Mouse (Mus musculus): ENCODE results near the gene Mfn1. TPM values are rescaled to one million over a fixed set of nuclear protein-coding genes. Genes with fewer than 3 reads are reported as not detected.
A peak's percentile ranks its signal among the peaks of the same experiment; 100 is the strongest.

Gene Mfn1
- polyA plus RNA-seq (2014; fragmentation: Nextera tagmentation; extraction: Ambion mirVana): 17.8 and 29.6 TPM in 2 replicates

- Histone ChIP-seq H3K4me2 (replicated peaks; ENCODE audit: low read depth, low read length) (peak within 1 kb of the TSS; percentile 43), H3K4me3 (ENCODE audit: low read length) (peak within 1 kb of the TSS; percentile 79), H3K9ac (ENCODE audit: low read depth, low read length) (peak within 1 kb of the TSS; percentile 78), H3K27me3 (ENCODE audit: control insufficient read depth, insufficient read depth, low read length) (no peaks in the 10 kb centered on the region), H3K27ac (ENCODE audit: low read depth, low read length) (peak within 1 kb of the TSS; percentile 49; the same call in 1 of the 2 replicates), H3K9me3 (ENCODE audit: control insufficient read depth, low read length) (peaks cover 8% of the 10 kb centered on the region; the same call in 1 of the 2 replicates), H3K4me1 (ENCODE audit: control insufficient read depth, insufficient read depth, low read length) (no peaks in the 10 kb centered on the region), H3K36me3 (ENCODE audit: control insufficient read depth, insufficient read depth, low read length) (peaks cover 3% of the 10 kb centered on the region; the same call in 1 of the 2 replicates)
- ATAC-seq (ENCODE audit: low FRiP score, low TSS enrichment): peak; percentile 100
- WGBS: 0% methylated on average over 46 of the region's 47 CpGs
Observed at GRCm38 (mm10) chr3:32529303-32529898, at the start of gene Mfn1. Gene Mfn1 (plus strand): TSS chr3:32529465.

GRCm38 (mm10) chr3:32479961-32480360, 49.3 kb upstream of the Mfn1 start:
- 89% methylated on average over 7 of the region's 7 CpGs for WGBS
- no peak overlapping the region for H3K4me2 ChIP-seq (replicated peaks; ENCODE audit: low read depth, low read length)
- no peak overlapping the region for H3K4me3 ChIP-seq (ENCODE audit: low read length)
- ATAC-seq (ENCODE audit: low FRiP score, low TSS enrichment): no peak
- no peaks in the 10 kb centered on the region for H3K4me1 ChIP-seq (ENCODE audit: control insufficient read depth, insufficient read depth, low read length)
- no peak overlapping the region for H3K27ac ChIP-seq (ENCODE audit: low read depth, low read length)
- H3K36me3 ChIP-seq (ENCODE audit: control insufficient read depth, insufficient read depth, low read length): no peaks in the 10 kb centered on the region
- H3K9me3 ChIP-seq (ENCODE audit: control insufficient read depth, low read length): no peaks in the 10 kb centered on the region
- no peaks in the 10 kb centered on the region for H3K27me3 ChIP-seq (ENCODE audit: control insufficient read depth, insufficient read depth, low read length)
- no peak overlapping the region for H3K9ac ChIP-seq (ENCODE audit: low read depth, low read length)

GRCm38 (mm10) chr3:32483035-32483434, 46.2 kb upstream of the Mfn1 start:
- no peak overlapping the region for H3K4me2 ChIP-seq (replicated peaks; ENCODE audit: low read depth, low read length)
- no peaks in the 10 kb centered on the region for H3K27me3 ChIP-seq (ENCODE audit: control insufficient read depth, insufficient read depth, low read length)
- no peaks in the 10 kb centered on the region for H3K4me1 ChIP-seq (ENCODE audit: control insufficient read depth, insufficient read depth, low read length)
- no peak for ATAC-seq (ENCODE audit: low FRiP score, low TSS enrichment)
- no peak overlapping the region for H3K9ac ChIP-seq (ENCODE audit: low read depth, low read length)
- 84% methylated on average over 3 of the region's 3 CpGs for WGBS
- H3K4me3 ChIP-seq (ENCODE audit: low read length): no peak overlapping the region
- H3K27ac ChIP-seq (ENCODE audit: low read depth, low read length): no peak overlapping the region
- H3K9me3 ChIP-seq (ENCODE audit: control insufficient read depth, low read length): no peaks in the 10 kb centered on the region
- H3K36me3 ChIP-seq (ENCODE audit: control insufficient read depth, insufficient read depth, low read length): no peaks in the 10 kb centered on the region

DNA sequence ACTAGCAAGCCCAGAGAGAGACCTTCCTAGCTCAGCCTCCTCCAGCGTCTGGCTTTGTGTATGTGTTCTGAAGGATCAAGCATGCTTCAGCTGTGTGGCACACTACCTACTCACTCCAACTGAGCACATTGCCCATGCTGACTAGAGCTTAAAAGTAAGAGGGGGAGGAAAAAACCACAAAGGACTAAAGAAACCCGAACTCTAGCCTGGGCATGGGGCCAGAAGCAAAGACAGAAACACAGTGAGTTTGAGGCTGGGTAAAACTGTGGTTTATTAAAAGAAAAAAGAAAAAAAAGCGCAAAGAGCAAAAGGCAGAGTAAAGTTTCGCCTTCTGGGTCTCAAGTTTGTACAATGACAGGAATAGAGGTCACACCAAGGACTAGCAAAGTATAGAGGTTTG, 42.7 kb upstream of the Mfn1 start:
- Histone ChIP-seq H3K4me3 (ENCODE audit: low read length) (no peak overlapping the region), H3K9me3 (ENCODE audit: control insufficient read depth, low read length) (no peaks in the 10 kb centered on the region), H3K36me3 (ENCODE audit: control insufficient read depth, insufficient read depth, low read length) (no peaks in the 10 kb centered on the region), H3K4me2 (replicated peaks; ENCODE audit: low read depth, low read length) (no peak overlapping the region), H3K27me3 (ENCODE audit: control insufficient read depth, insufficient read depth, low read length) (no peaks in the 10 kb centered on the region), H3K4me1 (ENCODE audit: control insufficient read depth, insufficient read depth, low read length) (no peaks in the 10 kb centered on the region), H3K27ac (ENCODE audit: low read depth, low read length) (no peak overlapping the region), H3K9ac (ENCODE audit: low read depth, low read length) (no peak overlapping the region)
- no peak for ATAC-seq (ENCODE audit: low FRiP score, low TSS enrichment)
- 79% methylated on average over 4 of the region's 4 CpGs for WGBS

GRCm38 (mm10) chr3:32488172-32488571, 41.1 kb upstream of the Mfn1 start:
- Histone ChIP-seq H3K4me3 (ENCODE audit: low read length) (no peak overlapping the region), H3K27ac (ENCODE audit: low read depth, low read length) (no peak overlapping the region), H3K9ac (ENCODE audit: low read depth, low read length) (no peak overlapping the region), H3K27me3 (ENCODE audit: control insufficient read depth, insufficient read depth, low read length) (no peaks in the 10 kb centered on the region), H3K4me2 (replicated peaks; ENCODE audit: low read depth, low read length) (no peak overlapping the region), H3K4me1 (ENCODE audit: control insufficient read depth, insufficient read depth, low read length) (no peaks in the 10 kb centered on the region), H3K36me3 (ENCODE audit: control insufficient read depth, insufficient read depth, low read length) (no peaks in the 10 kb centered on the region), H3K9me3 (ENCODE audit: control insufficient read depth, low read length) (no peaks in the 10 kb centered on the region)
- WGBS: 76% methylated on average over 6 of the region's 6 CpGs
- no peak for ATAC-seq (ENCODE audit: low FRiP score, low TSS enrichment)

DNA sequence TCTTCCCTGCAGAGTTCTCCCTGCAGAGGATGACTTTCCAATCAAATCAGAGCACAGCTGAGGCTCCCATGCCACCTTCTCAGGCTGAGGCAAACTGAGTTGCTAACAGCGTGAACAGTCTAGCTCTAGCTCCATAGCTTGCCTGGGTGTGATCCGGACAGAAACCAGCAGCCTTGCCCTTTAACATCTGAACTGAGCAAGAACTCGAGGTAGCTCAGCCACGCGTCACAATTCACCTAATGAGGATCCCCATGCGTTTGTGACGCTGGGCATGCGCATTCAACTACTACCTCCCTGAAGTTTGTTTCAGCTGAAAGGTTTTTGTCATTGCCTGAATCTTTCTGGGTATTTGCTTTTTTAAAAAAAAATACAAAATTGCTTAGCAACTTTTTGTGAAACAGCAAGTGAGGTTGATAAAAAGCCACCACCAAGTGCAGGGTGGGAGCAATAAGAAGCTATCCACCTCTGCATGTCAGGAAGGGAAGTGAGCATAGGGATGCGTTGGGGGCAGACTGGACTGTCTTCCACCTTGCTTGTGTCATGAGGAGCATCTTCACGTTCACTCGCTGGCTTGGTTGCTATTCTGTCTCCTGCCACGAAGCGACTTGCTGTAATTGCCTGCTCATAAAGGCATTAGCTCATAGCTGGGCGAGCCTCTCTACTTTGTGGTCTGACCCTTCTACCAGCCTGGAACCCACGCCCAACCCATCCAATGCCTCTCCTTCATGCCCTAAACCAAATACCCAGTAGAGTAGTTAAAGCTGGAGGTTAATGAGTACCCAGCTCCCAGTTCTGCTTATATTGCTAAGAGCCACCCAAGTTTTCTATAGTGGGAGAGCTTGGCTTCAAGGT, 39.0 kb upstream of the Mfn1 start:
- WGBS: 68% methylated on average over 15 of the region's 15 CpGs
- H3K4me1 ChIP-seq (ENCODE audit: control insufficient read depth, insufficient read depth, low read length): no peaks in the 10 kb centered on the region
- H3K27ac ChIP-seq (ENCODE audit: low read depth, low read length): no peak overlapping the region
- H3K4me2 ChIP-seq (replicated peaks; ENCODE audit: low read depth, low read length): no peak overlapping the region
- H3K27me3 ChIP-seq (ENCODE audit: control insufficient read depth, insufficient read depth, low read length): no peaks in the 10 kb centered on the region
- no peaks in the 10 kb centered on the region for H3K36me3 ChIP-seq (ENCODE audit: control insufficient read depth, insufficient read depth, low read length)
- H3K9ac ChIP-seq (ENCODE audit: low read depth, low read length): no peak overlapping the region
- no peaks in the 10 kb centered on the region for H3K9me3 ChIP-seq (ENCODE audit: control insufficient read depth, low read length)
- no peak for ATAC-seq (ENCODE audit: low FRiP score, low TSS enrichment)
- no peak overlapping the region for H3K4me3 ChIP-seq (ENCODE audit: low read length)

DNA sequence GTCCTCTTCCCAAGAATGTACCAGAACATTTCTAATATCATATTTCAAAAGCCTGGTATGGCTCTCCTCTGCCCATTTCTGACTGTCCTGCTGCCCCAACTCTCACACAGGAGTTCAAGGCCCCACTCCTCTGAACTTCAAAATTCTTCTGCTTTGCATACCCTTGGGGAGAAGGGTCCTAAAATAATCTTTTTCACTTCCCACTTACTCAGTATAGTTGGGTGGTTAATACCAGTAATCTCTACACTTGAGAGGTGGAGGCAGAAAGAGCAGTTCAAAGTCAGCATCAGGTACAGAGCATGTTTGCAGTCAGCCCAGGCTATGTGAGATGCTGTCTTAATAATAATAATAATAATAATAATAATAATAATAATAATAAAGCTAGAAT, 38.3 kb upstream of the Mfn1 start:
- H3K9me3 ChIP-seq (ENCODE audit: control insufficient read depth, low read length): no peaks in the 10 kb centered on the region
- no peaks in the 10 kb centered on the region for H3K36me3 ChIP-seq (ENCODE audit: control insufficient read depth, insufficient read depth, low read length)
- no peak overlapping the region for H3K27ac ChIP-seq (ENCODE audit: low read depth, low read length)
- no peak for ATAC-seq (ENCODE audit: low FRiP score, low TSS enrichment)
- no peak overlapping the region for H3K4me2 ChIP-seq (replicated peaks; ENCODE audit: low read depth, low read length)
- H3K4me3 ChIP-seq (ENCODE audit: low read length): no peak overlapping the region
- H3K4me1 ChIP-seq (ENCODE audit: control insufficient read depth, insufficient read depth, low read length): no peaks in the 10 kb centered on the region
- H3K9ac ChIP-seq (ENCODE audit: low read depth, low read length): no peak overlapping the region
- H3K27me3 ChIP-seq (ENCODE audit: control insufficient read depth, insufficient read depth, low read length): no peaks in the 10 kb centered on the region

DNA sequence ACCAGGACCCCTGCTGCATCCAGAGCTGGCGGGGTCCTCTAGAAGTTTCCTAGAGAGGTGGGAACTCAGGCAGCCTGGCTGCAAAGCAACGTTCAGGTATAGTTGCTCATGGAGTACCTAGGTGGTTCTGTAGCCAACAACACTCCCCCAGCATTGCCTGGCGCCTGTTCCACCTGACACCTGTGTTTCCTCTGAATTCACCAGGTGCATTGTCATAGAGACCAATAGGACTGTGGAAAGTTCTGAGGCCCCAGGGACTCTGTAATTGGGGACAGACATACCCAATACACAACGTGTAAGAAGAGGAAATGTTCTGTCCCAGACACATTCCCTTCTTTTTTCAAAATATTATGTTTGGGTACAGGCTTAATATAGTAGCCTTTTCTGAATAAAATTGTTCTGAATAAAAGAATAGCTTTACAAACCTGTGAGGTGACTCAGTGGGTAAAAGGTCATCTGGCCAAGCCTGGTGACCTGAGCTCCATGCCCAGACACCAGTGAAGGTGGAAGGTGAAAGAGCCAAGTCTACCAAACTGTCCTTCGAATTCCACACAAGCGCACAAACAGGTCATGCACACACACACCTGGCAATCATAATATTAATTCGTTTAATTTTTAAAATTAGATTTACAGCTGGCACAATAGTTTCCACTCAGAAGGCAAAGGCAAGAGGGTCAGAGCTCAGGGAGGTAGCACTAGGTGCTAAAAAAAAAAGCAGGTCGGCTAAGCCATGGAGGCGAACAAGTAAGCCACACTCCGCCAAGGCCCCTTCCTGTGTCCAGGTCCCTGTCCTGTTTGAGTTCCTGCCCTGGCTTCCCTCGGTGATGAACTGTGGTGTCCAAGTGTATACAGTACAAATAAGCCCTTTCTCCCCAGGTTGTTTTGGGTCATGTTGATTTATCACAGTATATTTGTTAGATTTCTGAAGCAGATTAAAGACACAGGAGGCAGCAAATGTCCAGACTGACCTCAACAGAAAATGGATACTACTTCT, 36.9 kb upstream of the Mfn1 start, which contains the start of gene Kcnmb3:
Gene Kcnmb3 (minus strand): TSS at position 135 of the 994 bp plus-strand sequence.
- no peak for ATAC-seq (ENCODE audit: low FRiP score, low TSS enrichment)
- Histone ChIP-seq H3K4me1 (ENCODE audit: control insufficient read depth, insufficient read depth, low read length) (no peaks in the 10 kb centered on the region), H3K27me3 (ENCODE audit: control insufficient read depth, insufficient read depth, low read length) (no peaks in the 10 kb centered on the region), H3K36me3 (ENCODE audit: control insufficient read depth, insufficient read depth, low read length) (no peaks in the 10 kb centered on the region), H3K9me3 (ENCODE audit: control insufficient read depth, low read length) (no peaks in the 10 kb centered on the region), H3K4me3 (ENCODE audit: low read length) (no peak within 1 kb of the TSS), H3K9ac (ENCODE audit: low read depth, low read length) (no peak within 1 kb of the TSS), H3K27ac (ENCODE audit: low read depth, low read length) (no peak within 1 kb of the TSS), H3K4me2 (replicated peaks; ENCODE audit: low read depth, low read length) (no peak within 1 kb of the TSS)
- 83% methylated on average over 11 of the region's 11 CpGs for WGBS

Data from kidney, embryonic 14.5 days (tissue).